Comparison of ENCODE assay signal across 27 mouse cellular contexts in the genomic region with DNA sequence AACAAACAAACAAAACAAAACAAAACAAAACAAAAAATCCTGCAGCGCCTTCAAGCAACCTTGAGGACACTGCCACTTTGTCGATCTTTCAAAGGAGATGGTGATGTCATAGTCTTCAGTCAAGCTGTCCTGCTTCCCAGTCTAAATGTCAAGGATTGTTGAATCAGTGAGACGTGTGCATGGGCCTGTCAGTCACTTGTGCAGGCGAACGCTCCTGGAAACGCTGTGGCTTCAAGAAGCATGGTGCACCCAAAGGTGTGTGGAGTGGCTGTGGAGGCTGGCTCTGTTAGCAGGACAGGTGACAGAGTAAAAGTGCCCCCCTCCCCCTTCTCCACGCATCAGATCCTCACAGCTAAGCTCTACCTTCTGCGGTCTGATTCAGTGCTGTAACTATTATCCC.
"Had no signal": no experiment of that assay in that cellular context is flagged by ENCODE, and none has a peak within 500 bp of the region (broad histone marks: within the 10 kb centered on the region; RNA-seq: fewer than 3 reads in every experiment).

No protein-coding gene starts in this region.

- H3K27ac ChIP-seq: heart, adult 2 months; hindbrain, embryonic 10.5 days; hindbrain, embryonic 12.5 days; hindbrain, embryonic 14.5 days; intestine, embryonic 15.5 days; kidney, embryonic 15.5 days; kidney, postnatal 0 days; limb, embryonic 13.5 days; limb, embryonic 15.5 days; liver, embryonic 12.5 days; liver, embryonic 14.5 days had no signal

- H3K36me3 ChIP-seq: heart, embryonic 12.5 days; hindbrain, embryonic 10.5 days; hindbrain, embryonic 12.5 days; intestine, embryonic 15.5 days; kidney, embryonic 15.5 days; limb, embryonic 13.5 days; limb, embryonic 15.5 days; liver, embryonic 12.5 days had no signal

- DNase-seq: gastrocnemius, postnatal 14 days; gastrocnemius, postnatal 36 days; heart, adult 11 months; heart, adult 2 months; heart, postnatal 10 days; heart, postnatal 4 days; kidney, adult 2 months; kidney, adult 9 months; kidney, postnatal 14 days; kidney, postnatal 36 days; layer of hippocampus, adult 9-11 months; layer of hippocampus, postnatal 36 days; left cerebral cortex, postnatal 4 days had no signal

- H3K4me1 ChIP-seq: heart, embryonic 12.5 days; hindbrain, embryonic 12.5 days; intestine, embryonic 15.5 days; kidney, embryonic 15.5 days; limb, embryonic 13.5 days; limb, embryonic 15.5 days; liver, embryonic 12.5 days had no signal

- H3K4me2 ChIP-seq: heart, embryonic 12.5 days; hindbrain, embryonic 12.5 days; hindbrain, embryonic 14.5 days; intestine, embryonic 15.5 days; kidney, embryonic 15.5 days; limb, embryonic 13.5 days; limb, embryonic 15.5 days; liver, embryonic 12.5 days had no signal

- H3K27me3 ChIP-seq: heart, embryonic 12.5 days; hindbrain, embryonic 12.5 days; intestine, embryonic 15.5 days; kidney, embryonic 15.5 days; limb, embryonic 13.5 days; limb, embryonic 15.5 days; liver, embryonic 12.5 days had no signal

- H3K4me3 ChIP-seq: heart, adult 2 months; heart, embryonic 12.5 days; hindbrain, embryonic 10.5 days; hindbrain, embryonic 12.5 days; intestine, embryonic 15.5 days; kidney, embryonic 15.5 days; limb, embryonic 13.5 days; limb, embryonic 15.5 days; liver, embryonic 12.5 days had no signal

- H3K9me3 ChIP-seq: hindbrain, embryonic 10.5 days; hindbrain, embryonic 12.5 days; intestine, embryonic 15.5 days; kidney, embryonic 15.5 days; limb, embryonic 15.5 days; liver, embryonic 12.5 days had no signal

- ATAC-seq: hindbrain, embryonic 16.5 days; inflammation-experienced regulatory T-cells, adult 6 months; intestine, embryonic 15.5 days; intestine, postnatal 0 days; liver, embryonic 12.5 days had no signal

- H3K9ac ChIP-seq: heart, embryonic 12.5 days; hindbrain, embryonic 12.5 days; hindbrain, embryonic 14.5 days; intestine, embryonic 15.5 days; kidney, embryonic 15.5 days; limb, embryonic 13.5 days; limb, embryonic 15.5 days; liver, embryonic 12.5 days; liver, embryonic 14.5 days had no signal
